Mouse (Mus musculus) heart, embryonic 10.5 days (tissue): Measurements from ENCODE around the gene Cabcoco1. TPM values are rescaled to one million over a fixed set of nuclear protein-coding genes. Genes with fewer than 3 reads are reported as not detected.

Experiments used
- DNase-seq: peaks from one replicate; pipeline ENCODE4 v3.0.0-alpha.2; 2017; ENCODE audit warnings: low spot score
- H3K27ac ChIP-seq: fragments of 300-500 bp; sonication (generic); 2 replicates; pipeline ENCODE4 v1.5.1; 2016; ENCODE audit warnings: mild to moderate bottlenecking
- H3K27me3 ChIP-seq: fragments of 300-500 bp; sonication (generic); 2 replicates; pipeline ENCODE4 v1.6.1; 2016; ENCODE audit warnings: mild to moderate bottlenecking; ENCODE audit not compliant: poor library complexity, insufficient read depth, severe bottlenecking
- H3K36me3 ChIP-seq: fragments of 300-500 bp; sonication (generic); 2 replicates; pipeline ENCODE4 v1.6.1; 2016; ENCODE audit warnings: mild to moderate bottlenecking, moderate library complexity
- H3K4me1 ChIP-seq: fragments of 300-500 bp; sonication (generic); 2 replicates; pipeline ENCODE4 v1.6.1; 2016; ENCODE audit warnings: mild to moderate bottlenecking
- H3K4me3 ChIP-seq: fragments of 300-500 bp; sonication (generic); 2 replicates; pipeline ENCODE4 v1.5.1; 2016; ENCODE audit warnings: mild to moderate bottlenecking, moderate library complexity
- H3K9me3 ChIP-seq: fragments of 300-500 bp; sonication (generic); 2 replicates; pipeline ENCODE4 v1.6.1; 2016; ENCODE audit warnings: mild to moderate bottlenecking, moderate library complexity
- WGBS: fragments of 180-500 bp; shearing (Covaris S2); methylation state at CpG from one replicate; pipeline ENCODE4 v1.1.7; 2016; 5-methylcytosine and 5-hydroxymethylcytosine counted together
- polyA plus RNA-seq: library from polyadenylated mRNA; unstranded; fragments of >200 nt; fragmentation: Nextera tagmentation; extraction: Ambion mirVana; gene quantifications from 2 replicates; pipeline ENCODE4 v1.2.1, GENCODE M21; 2016

The Cabcoco1 gene
- polyA plus RNA-seq, 1 experiment from 2014 or later, result 5.0 TPM

GRCm38 (mm10) chr10:68491557-68491956 lies 50.1 kb downstream of the Cabcoco1 start:
- WGBS, result 86% methylated on average over 11 of the region's 11 CpGs
- Histone ChIP-seq H3K4me1 (no peaks in the 10 kb centered on the region), H3K27ac (no peak overlapping the region), H3K27me3 (no peaks in the 10 kb centered on the region), H3K36me3 (no peaks in the 10 kb centered on the region), H3K4me3 (no peak overlapping the region), H3K9me3 (no peaks in the 10 kb centered on the region)
- no peak for DNase-seq

DNA sequence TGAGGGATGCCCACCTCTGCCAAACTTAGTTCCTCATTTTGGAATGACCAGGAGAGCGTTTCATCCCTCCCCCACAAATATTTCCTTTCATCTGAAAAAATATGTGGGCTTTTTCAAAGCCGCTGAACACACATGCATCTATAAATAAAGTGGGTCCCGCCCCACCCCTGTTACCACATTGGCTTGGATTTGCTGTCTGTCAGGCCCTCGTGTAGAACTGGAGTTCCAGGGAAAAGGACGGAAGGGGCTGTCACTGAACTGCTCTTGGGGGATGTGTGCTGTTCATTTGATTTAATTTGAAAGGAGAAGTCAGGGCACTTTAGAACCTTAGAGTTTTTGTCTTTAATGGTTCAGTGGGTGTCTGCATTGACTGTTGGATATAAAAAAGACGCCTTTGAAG lies 50.9 kb downstream of the Cabcoco1 start:
- Histone ChIP-seq H3K4me1 (no peaks in the 10 kb centered on the region), H3K9me3 (no peaks in the 10 kb centered on the region), H3K27ac (no peak overlapping the region), H3K36me3 (no peaks in the 10 kb centered on the region), H3K27me3 (no peaks in the 10 kb centered on the region), H3K4me3 (no peak overlapping the region)
- 72% methylated on average over 6 of the region's 6 CpGs for WGBS
- DNase-seq, result peak; percentile 64

- Histone ChIP-seq H3K27ac (no peak overlapping the region), H3K36me3 (no peaks in the 10 kb centered on the region), H3K4me1 (no peaks in the 10 kb centered on the region), H3K9me3 (no peaks in the 10 kb centered on the region), H3K27me3 (no peaks in the 10 kb centered on the region), H3K4me3 (no peak overlapping the region)
- no peak for DNase-seq
- 83% methylated on average over 8 of the region's 8 CpGs for WGBS
Measured at GRCm38 (mm10) chr10:68472799-68473198, 68.9 kb downstream of the Cabcoco1 start.

GRCm38 (mm10) chr10:68465737-68466327 lies 75.9 kb downstream of the Cabcoco1 start:
- H3K27me3 ChIP-seq, result no peaks in the 10 kb centered on the region
- H3K36me3 ChIP-seq, result no peaks in the 10 kb centered on the region
- no peak overlapping the region for H3K27ac ChIP-seq
- DNase-seq, result no peak
- WGBS, result 87% methylated on average over 4 of the region's 4 CpGs
- H3K4me1 ChIP-seq, result no peaks in the 10 kb centered on the region
- no peak overlapping the region for H3K4me3 ChIP-seq
- no peaks in the 10 kb centered on the region for H3K9me3 ChIP-seq

DNA sequence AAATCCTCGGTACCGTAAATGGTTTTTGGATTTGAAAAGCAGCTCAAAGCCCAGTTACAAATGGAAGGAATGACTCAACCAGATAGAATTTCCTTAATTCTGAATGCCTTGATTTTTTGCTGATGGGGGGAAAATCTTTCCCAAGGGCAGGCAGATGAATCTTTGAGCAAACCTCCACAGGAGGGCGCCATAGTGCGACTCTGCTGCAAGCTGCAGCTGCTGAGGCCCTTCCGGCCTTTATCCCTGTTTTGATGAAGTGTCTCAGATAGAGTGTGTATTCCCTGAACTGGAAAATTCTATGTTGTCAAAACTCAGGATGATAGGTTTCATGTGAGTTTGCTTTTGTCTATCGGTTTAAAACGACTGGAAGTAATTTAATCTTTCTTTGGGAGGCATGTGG lies 76.8 kb downstream of the Cabcoco1 start:
- no peak for DNase-seq

DNA sequence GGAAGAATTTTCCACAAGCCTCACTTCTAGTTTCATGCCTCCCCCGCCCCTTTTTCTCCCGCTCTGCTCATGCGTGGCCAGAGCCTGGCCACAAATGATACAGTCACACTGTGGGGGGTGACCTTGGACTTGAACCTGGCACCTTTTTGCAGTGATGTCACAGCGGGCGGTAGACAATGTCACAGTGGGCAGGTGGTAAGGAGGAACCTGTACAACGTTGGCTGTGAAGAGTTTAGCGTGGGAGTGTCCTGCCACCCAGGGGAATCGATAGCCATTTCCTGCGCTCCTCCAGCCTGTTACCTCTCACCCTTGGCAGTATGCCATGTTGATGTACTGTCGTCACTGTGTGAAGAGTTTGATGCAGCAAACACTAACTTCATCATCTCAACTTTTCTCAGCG lies 81.9 kb downstream of the Cabcoco1 start:
- DNase-seq, result no peak
- 77% methylated on average over 11 of the region's 11 CpGs for WGBS

More for the DNA sequence above, 76.8 kb downstream of the Cabcoco1 start:
- no peak overlapping the region for H3K4me3 ChIP-seq
- 24% methylated on average over 7 of the region's 7 CpGs for WGBS
- no peaks in the 10 kb centered on the region for H3K9me3 ChIP-seq
- no peak overlapping the region for H3K27ac ChIP-seq
- H3K4me1 ChIP-seq, result no peaks in the 10 kb centered on the region
- H3K36me3 ChIP-seq, result no peaks in the 10 kb centered on the region
- H3K27me3 ChIP-seq, result no peaks in the 10 kb centered on the region

GRCm38 (mm10) chr10:68457019-68457418 lies 84.7 kb downstream of the Cabcoco1 start:
- Histone ChIP-seq H3K36me3 (no peaks in the 10 kb centered on the region), H3K27ac (no peak overlapping the region), H3K4me3 (no peak overlapping the region), H3K9me3 (no peaks in the 10 kb centered on the region), H3K4me1 (no peaks in the 10 kb centered on the region), H3K27me3 (no peaks in the 10 kb centered on the region)
- 86% methylated on average over 7 of the region's 7 CpGs for WGBS
- DNase-seq, result no peak

More for the DNA sequence above, 81.9 kb downstream of the Cabcoco1 start:
- Histone ChIP-seq H3K27ac (no peak overlapping the region), H3K36me3 (no peaks in the 10 kb centered on the region), H3K4me3 (no peak overlapping the region), H3K4me1 (no peaks in the 10 kb centered on the region), H3K9me3 (no peaks in the 10 kb centered on the region), H3K27me3 (no peaks in the 10 kb centered on the region)

GRCm38 (mm10) chr10:68454541-68454940 lies 87.2 kb downstream of the Cabcoco1 start:
- Histone ChIP-seq H3K4me1 (no peaks in the 10 kb centered on the region), H3K27ac (no peak overlapping the region), H3K9me3 (no peaks in the 10 kb centered on the region), H3K4me3 (no peak overlapping the region), H3K27me3 (no peaks in the 10 kb centered on the region), H3K36me3 (no peaks in the 10 kb centered on the region)
- DNase-seq, result no peak

DNA sequence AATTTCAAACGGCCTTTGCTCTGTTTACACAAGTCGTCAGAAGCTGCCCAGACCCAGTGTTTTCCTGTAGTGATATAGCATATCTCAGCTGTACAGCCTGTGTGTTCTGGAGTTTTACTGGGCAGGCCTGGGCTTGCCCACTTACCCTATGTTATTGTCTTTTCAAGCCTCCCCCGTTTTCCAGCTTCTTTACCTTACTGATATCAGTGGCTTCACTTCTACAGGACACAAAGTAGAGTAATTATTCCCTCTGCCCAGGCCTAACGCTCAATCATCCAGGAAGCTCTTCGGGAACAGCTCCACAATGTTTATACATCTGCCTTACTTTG lies 94.9 kb downstream of the Cabcoco1 start:
- Histone ChIP-seq H3K36me3 (no peaks in the 10 kb centered on the region), H3K27me3 (no peaks in the 10 kb centered on the region), H3K4me3 (no peak overlapping the region), H3K4me1 (peaks cover 22% of the 10 kb centered on the region), H3K27ac (peak overlapping the region; percentile 78), H3K9me3 (no peaks in the 10 kb centered on the region)
- WGBS, result 34% methylated on average over 5 of the region's 5 CpGs
- peak; percentile 83 for DNase-seq

DNA sequence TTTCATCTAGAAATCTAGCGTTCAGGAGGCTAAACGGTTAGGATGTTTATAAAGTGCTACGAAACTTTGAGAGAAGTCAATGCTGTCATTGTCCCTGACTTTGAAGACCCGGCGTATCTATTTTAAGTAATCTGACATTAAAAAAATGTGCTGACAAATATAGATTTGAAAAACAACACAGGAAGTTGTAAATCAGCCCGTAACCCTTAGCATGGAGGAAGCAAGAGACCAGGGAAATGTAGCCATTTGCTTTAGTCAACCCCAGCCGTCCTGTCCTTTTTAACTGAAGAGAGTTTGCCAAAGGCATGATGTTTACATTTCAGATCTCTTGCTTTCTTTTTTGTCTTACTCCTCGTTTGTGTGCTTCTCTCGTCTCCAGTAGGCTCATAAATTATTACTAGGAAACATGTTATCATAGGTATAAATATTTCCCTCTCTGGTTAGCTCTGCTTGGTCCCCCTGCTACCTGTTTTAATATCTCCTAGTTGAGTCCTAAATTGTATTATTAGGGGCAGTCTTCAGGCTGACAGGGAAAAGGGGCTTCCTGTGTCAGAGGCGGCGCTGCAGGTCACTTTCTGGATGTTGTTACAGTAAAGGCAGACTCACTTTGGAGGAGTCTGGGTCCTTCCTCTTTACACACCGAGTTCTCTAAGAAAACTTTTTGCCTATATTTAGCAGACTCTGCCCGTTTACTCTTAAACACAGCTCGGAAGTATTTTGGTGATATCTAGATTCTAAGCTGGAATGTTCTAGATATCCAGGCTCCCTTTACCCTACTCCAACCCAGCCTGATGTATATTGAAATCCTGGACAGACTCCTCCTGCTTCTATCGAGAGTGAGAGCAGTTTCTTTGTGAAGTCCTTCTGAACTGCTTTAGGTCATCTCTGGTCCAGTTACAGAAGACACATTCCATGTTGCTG lies 95.6 kb downstream of the Cabcoco1 start:
- no peaks in the 10 kb centered on the region for H3K27me3 ChIP-seq
- peaks cover 22% of the 10 kb centered on the region for H3K4me1 ChIP-seq
- no peak for DNase-seq
- WGBS, result 45% methylated on average over 15 of the region's 15 CpGs
- no peaks in the 10 kb centered on the region for H3K36me3 ChIP-seq
- no peak overlapping the region for H3K4me3 ChIP-seq
- no peaks in the 10 kb centered on the region for H3K9me3 ChIP-seq
- peak overlapping the region; percentile 78 for H3K27ac ChIP-seq

GRCm38 (mm10) chr10:68445244-68445811 lies 96.4 kb downstream of the Cabcoco1 start:
- no peaks in the 10 kb centered on the region for H3K27me3 ChIP-seq
- H3K9me3 ChIP-seq, result no peaks in the 10 kb centered on the region
- H3K27ac ChIP-seq, result peak overlapping the region; percentile 78
- H3K4me1 ChIP-seq, result peaks cover 22% of the 10 kb centered on the region
- 69% methylated on average over 8 of the region's 8 CpGs for WGBS
- no peak for DNase-seq
- no peaks in the 10 kb centered on the region for H3K36me3 ChIP-seq
- H3K4me3 ChIP-seq, result no peak overlapping the region

DNA sequence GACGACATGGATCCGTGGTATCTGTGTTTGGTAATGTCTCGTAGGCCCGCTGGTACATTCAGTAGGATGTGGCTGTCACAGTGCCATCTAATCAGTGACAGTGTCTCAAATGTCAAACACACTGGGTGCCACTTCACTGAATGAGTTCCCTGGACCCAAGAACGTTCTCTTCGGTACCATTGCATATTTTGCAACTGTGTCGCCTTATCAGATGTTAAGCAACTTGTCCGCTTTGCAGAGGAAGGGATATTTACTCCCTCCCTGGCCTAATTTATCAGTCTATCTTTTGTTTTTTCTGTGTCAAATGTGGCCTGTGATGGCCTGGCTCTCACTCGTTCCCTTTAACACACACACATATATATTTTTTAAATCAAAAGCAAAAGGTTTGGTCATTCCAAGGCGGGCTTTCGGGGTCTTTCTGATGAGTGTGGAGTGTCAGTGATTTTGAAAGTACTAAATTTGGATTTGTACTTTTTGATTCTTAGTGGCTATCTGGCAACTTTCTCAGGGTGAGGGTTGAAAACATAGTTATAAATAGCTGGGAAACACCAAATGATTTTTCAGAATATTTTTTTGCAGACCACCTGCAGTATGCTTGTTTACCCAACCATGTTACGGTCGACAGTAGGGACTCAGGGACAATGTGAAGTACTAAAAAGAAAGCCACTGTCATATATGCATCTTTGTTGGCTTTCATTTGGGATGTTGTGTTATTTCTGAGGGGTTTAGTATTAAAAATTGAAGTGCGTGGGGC lies 97.2 kb downstream of the Cabcoco1 start:
- DNase-seq, result no peak
- Histone ChIP-seq H3K36me3 (no peaks in the 10 kb centered on the region), H3K9me3 (no peaks in the 10 kb centered on the region), H3K4me1 (peaks cover 22% of the 10 kb centered on the region), H3K27ac (no peak overlapping the region), H3K4me3 (no peak overlapping the region), H3K27me3 (no peaks in the 10 kb centered on the region)
- 80% methylated on average over 14 of the region's 14 CpGs for WGBS

- Histone ChIP-seq H3K27ac (peak overlapping the region; percentile 47; the same call in 1 of the 2 replicates), H3K9me3 (no peaks in the 10 kb centered on the region), H3K36me3 (no peaks in the 10 kb centered on the region), H3K27me3 (no peaks in the 10 kb centered on the region), H3K4me1 (peaks cover 22% of the 10 kb centered on the region), H3K4me3 (no peak overlapping the region)
- DNase-seq, result no peak
- WGBS, result 21% methylated on average over 7 of the region's 7 CpGs
Measured at GRCm38 (mm10) chr10:68443132-68443531, 98.6 kb downstream of the Cabcoco1 start.
